Mouse (Mus musculus): Measurements from ENCODE around the gene Metap1.
A peak's percentile ranks its signal among the peaks of the same experiment; 100 is the strongest.

The Metap1 gene

GRCm38 (mm10) chr3:138464573-138465147 is 24.7 kb downstream of the Metap1 start:
- Histone ChIP-seq H3K4me1 (replicated peaks; ENCODE audit: low read depth, low read length) (no peaks in the 10 kb centered on the region), H3K4me3 (replicated peaks; ENCODE audit: low read length) (no peak overlapping the region), H3K27me3 (ENCODE audit: insufficient read depth, low read length) (no peaks in the 10 kb centered on the region), H3K9me3 (ENCODE audit: low read length) (no peaks in the 10 kb centered on the region), H3K36me3 (ENCODE audit: insufficient read depth, low read length) (peaks cover 96% of the 10 kb centered on the region)
- TF ChIP-seq NANOG (IDR thresholded peaks at IDR 0.05; ENCODE audit: borderline replicate concordance, low read length) (no peak), POU5F1 (IDR thresholded peaks at IDR 0.05; ENCODE audit: borderline replicate concordance, low read length) (no peak), CTCF (conservative IDR thresholded peaks at IDR 0.05; ENCODE audit: low read length) (no peak)

DNA sequence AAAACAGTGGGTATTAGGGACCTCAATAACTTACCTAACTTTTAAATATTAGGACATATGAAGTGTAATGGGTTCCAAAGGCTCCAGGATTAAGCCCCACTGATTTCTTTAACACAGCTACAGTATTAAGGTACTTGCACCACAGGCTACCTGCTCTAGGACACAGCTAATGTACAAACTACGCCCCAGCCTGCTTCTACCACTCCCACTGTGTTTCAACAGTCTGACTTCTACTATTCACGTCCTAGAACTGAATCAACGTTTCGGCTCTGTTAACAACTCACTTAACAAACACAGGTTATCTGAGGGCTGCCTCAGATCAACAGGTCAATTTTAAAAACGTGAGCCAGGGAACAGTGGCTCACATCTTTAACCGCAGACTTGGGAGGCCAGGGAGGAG is 25.5 kb downstream of the Metap1 start:
- peaks cover 95% of the 10 kb centered on the region for H3K36me3 ChIP-seq (ENCODE audit: insufficient read depth, low read length)
- H3K27me3 ChIP-seq (ENCODE audit: insufficient read depth, low read length): no peaks in the 10 kb centered on the region
- H3K4me3 ChIP-seq (replicated peaks; ENCODE audit: low read length): no peak overlapping the region
- TF ChIP-seq CTCF (conservative IDR thresholded peaks at IDR 0.05; ENCODE audit: low read length) (no peak), NANOG (IDR thresholded peaks at IDR 0.05; ENCODE audit: borderline replicate concordance, low read length) (no peak), POU5F1 (IDR thresholded peaks at IDR 0.05; ENCODE audit: borderline replicate concordance, low read length) (no peak)
- no peaks in the 10 kb centered on the region for H3K4me1 ChIP-seq (replicated peaks; ENCODE audit: low read depth, low read length)
- H3K9me3 ChIP-seq (ENCODE audit: low read length): no peaks in the 10 kb centered on the region

- Histone ChIP-seq H3K9me3 (ENCODE audit: low read length) (no peaks in the 10 kb centered on the region), H3K36me3 (ENCODE audit: insufficient read depth, low read length) (peaks cover 95% of the 10 kb centered on the region), H3K27me3 (ENCODE audit: insufficient read depth, low read length) (no peaks in the 10 kb centered on the region), H3K4me1 (replicated peaks; ENCODE audit: low read depth, low read length) (no peaks in the 10 kb centered on the region), H3K4me3 (replicated peaks; ENCODE audit: low read length) (no peak overlapping the region)
- no peak for TF ChIP-seq NANOG (IDR thresholded peaks at IDR 0.05; ENCODE audit: borderline replicate concordance, low read length)
- TF ChIP-seq POU5F1 (IDR thresholded peaks at IDR 0.05; ENCODE audit: borderline replicate concordance, low read length): no peak
- peak; percentile 38; the same call in 1 of the 2 replicates for TF ChIP-seq CTCF (conservative IDR thresholded peaks at IDR 0.05; ENCODE audit: low read length)
These were observed 26.2 kb downstream of the Metap1 start for GRCm38 (mm10) chr3:138463137-138463536.

DNA sequence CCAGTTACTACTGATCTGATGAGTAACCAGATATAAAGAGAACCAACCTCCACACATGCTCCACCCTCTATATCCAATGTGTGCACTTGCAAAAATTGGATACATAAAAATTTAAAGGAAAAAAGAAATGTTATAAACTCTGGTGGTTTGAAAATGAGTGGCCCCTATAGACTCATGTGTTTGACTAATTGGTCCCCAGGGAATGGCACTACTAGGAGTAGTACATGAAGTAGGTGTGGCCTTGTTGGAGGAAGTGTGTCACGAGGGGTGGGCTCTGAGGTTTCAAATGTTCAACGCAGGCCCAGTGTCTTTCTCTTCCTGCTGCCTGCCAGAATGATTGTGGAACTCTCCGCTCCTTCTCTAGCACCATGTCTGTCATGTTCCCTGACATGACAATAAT is 27.5 kb downstream of the Metap1 start:
- H3K27me3 ChIP-seq (ENCODE audit: insufficient read depth, low read length): no peaks in the 10 kb centered on the region
- peaks cover 95% of the 10 kb centered on the region for H3K36me3 ChIP-seq (ENCODE audit: insufficient read depth, low read length)
- no peak overlapping the region for H3K4me3 ChIP-seq (replicated peaks; ENCODE audit: low read length)
- H3K9me3 ChIP-seq (ENCODE audit: low read length): no peaks in the 10 kb centered on the region
- H3K4me1 ChIP-seq (replicated peaks; ENCODE audit: low read depth, low read length): no peaks in the 10 kb centered on the region
- TF ChIP-seq CTCF (conservative IDR thresholded peaks at IDR 0.05; ENCODE audit: low read length): no peak
- no peak for TF ChIP-seq NANOG (IDR thresholded peaks at IDR 0.05; ENCODE audit: borderline replicate concordance, low read length)
- TF ChIP-seq POU5F1 (IDR thresholded peaks at IDR 0.05; ENCODE audit: borderline replicate concordance, low read length): no peak

GRCm38 (mm10) chr3:138460260-138460659 is 29.1 kb downstream of the Metap1 start:
- Histone ChIP-seq H3K4me3 (replicated peaks; ENCODE audit: low read length) (no peak overlapping the region), H3K9me3 (ENCODE audit: low read length) (no peaks in the 10 kb centered on the region), H3K27me3 (ENCODE audit: insufficient read depth, low read length) (no peaks in the 10 kb centered on the region), H3K4me1 (replicated peaks; ENCODE audit: low read depth, low read length) (peaks cover 11% of the 10 kb centered on the region), H3K36me3 (ENCODE audit: insufficient read depth, low read length) (peaks cover 96% of the 10 kb centered on the region)
- no peak for TF ChIP-seq NANOG (IDR thresholded peaks at IDR 0.05; ENCODE audit: borderline replicate concordance, low read length)
- TF ChIP-seq POU5F1 (IDR thresholded peaks at IDR 0.05; ENCODE audit: borderline replicate concordance, low read length): no peak
- no peak for TF ChIP-seq CTCF (conservative IDR thresholded peaks at IDR 0.05; ENCODE audit: low read length)

DNA sequence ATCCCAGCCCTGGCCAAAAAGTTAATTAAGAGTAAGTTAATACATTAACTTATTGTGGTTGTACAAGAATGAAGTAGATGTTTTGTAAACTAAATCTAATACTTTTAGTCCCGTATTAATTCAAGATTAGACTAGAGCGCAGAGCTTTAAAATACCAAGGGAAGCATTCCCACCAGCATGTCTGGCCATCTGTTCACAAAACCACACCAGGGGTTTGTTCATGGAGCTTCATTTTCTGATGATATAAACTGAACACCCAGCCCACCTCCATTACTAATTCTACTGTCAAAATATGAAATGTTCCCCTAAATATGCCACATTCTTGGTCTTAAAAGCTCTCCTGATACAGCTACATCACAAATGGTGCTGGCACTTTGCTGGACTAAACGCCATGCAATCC is 30.9 kb downstream of the Metap1 start:
- Histone ChIP-seq H3K9me3 (ENCODE audit: low read length) (no peaks in the 10 kb centered on the region), H3K4me1 (replicated peaks; ENCODE audit: low read depth, low read length) (peaks cover 11% of the 10 kb centered on the region), H3K36me3 (ENCODE audit: insufficient read depth, low read length) (peaks cover 96% of the 10 kb centered on the region), H3K27me3 (ENCODE audit: insufficient read depth, low read length) (no peaks in the 10 kb centered on the region), H3K4me3 (replicated peaks; ENCODE audit: low read length) (no peak overlapping the region)
- no peak for TF ChIP-seq NANOG (IDR thresholded peaks at IDR 0.05; ENCODE audit: borderline replicate concordance, low read length)
- TF ChIP-seq CTCF (conservative IDR thresholded peaks at IDR 0.05; ENCODE audit: low read length): no peak
- TF ChIP-seq POU5F1 (IDR thresholded peaks at IDR 0.05; ENCODE audit: borderline replicate concordance, low read length): no peak

DNA sequence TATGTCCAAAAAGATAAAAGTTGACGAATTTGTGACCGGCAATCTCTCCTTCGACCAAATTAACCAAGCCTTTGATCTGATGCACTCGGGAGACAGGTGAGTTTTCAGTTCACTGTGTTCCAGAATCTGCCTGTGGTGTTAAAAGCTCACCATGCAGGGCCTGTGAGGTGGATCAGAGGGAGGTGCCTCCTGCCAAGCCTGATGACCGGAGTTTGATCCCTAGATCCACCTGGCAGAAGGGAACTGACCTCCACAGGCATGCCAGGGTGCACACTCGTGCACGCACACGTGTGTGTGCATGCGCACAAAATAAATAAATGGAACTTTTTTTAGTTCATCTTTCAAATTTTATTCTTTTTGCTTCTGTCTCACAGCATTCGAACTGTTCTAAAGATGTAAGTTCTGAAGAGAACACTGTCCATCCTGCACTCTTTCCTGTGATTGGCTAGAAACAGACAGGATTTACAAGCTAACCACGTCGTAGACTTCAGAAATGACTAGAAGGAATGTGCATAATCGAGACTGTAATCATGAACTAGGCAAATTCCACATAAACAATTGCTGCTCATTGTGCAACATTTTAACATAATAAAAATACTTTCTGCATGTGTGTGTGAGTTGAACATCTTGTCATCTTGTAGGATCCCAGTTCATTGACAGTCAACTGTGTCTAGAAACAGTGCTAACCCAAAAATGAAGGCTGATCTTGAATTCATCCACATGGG is 34.4 kb downstream of the Metap1 start:
- no peaks in the 10 kb centered on the region for H3K9me3 ChIP-seq (ENCODE audit: low read length)
- no peak for TF ChIP-seq POU5F1 (IDR thresholded peaks at IDR 0.05; ENCODE audit: borderline replicate concordance, low read length)
- no peak for TF ChIP-seq NANOG (IDR thresholded peaks at IDR 0.05; ENCODE audit: borderline replicate concordance, low read length)
- no peak for TF ChIP-seq CTCF (conservative IDR thresholded peaks at IDR 0.05; ENCODE audit: low read length)
- peaks cover 16% of the 10 kb centered on the region for H3K4me1 ChIP-seq (replicated peaks; ENCODE audit: low read depth, low read length)
- no peaks in the 10 kb centered on the region for H3K27me3 ChIP-seq (ENCODE audit: insufficient read depth, low read length)
- peaks cover 96% of the 10 kb centered on the region for H3K36me3 ChIP-seq (ENCODE audit: insufficient read depth, low read length)
- H3K4me3 ChIP-seq (replicated peaks; ENCODE audit: low read length): no peak overlapping the region

DNA sequence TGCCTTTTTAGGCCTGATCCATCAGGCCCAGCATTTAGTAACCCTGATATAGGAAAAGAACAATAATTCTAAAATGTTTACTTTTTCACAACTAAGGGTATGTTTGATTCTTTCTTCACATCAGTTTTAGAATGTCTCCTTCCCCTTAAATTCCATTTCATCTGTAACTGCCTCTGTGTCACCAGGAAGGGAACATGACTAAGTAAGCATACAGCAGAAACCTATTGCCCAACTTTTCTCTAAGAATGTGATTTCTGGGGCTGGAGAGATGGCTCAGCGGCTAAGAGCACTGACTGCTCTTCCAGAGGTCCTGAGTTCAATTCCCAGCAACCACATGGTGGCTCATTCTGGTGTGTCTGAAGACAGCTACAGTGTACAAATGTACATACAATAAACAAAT is 35.1 kb downstream of the Metap1 start:
- TF ChIP-seq NANOG (IDR thresholded peaks at IDR 0.05; ENCODE audit: borderline replicate concordance, low read length): no peak
- no peak for TF ChIP-seq CTCF (conservative IDR thresholded peaks at IDR 0.05; ENCODE audit: low read length)
- no peak for TF ChIP-seq POU5F1 (IDR thresholded peaks at IDR 0.05; ENCODE audit: borderline replicate concordance, low read length)

More for the DNA sequence above, 35.1 kb downstream of the Metap1 start:
- no peaks in the 10 kb centered on the region for H3K27me3 ChIP-seq (ENCODE audit: insufficient read depth, low read length)
- H3K9me3 ChIP-seq (ENCODE audit: low read length): no peaks in the 10 kb centered on the region
- peaks cover 96% of the 10 kb centered on the region for H3K36me3 ChIP-seq (ENCODE audit: insufficient read depth, low read length)
- H3K4me3 ChIP-seq (replicated peaks; ENCODE audit: low read length): no peak overlapping the region
- peaks cover 16% of the 10 kb centered on the region for H3K4me1 ChIP-seq (replicated peaks; ENCODE audit: low read depth, low read length)

Data from E14TG2a.4 (cell line).